Mouse (Mus musculus) frontal cortex, postnatal 36 days (tissue): ENCODE data around the gene Gm37240.

ENCODE experiments used
- DNase-seq, 2 experiments: peaks; one replicate each; pipeline ENCODE4 v3.0.0; 2022; ENCODE audit warnings: low spot score in 2 of 2

The Gm37240 gene

DNA sequence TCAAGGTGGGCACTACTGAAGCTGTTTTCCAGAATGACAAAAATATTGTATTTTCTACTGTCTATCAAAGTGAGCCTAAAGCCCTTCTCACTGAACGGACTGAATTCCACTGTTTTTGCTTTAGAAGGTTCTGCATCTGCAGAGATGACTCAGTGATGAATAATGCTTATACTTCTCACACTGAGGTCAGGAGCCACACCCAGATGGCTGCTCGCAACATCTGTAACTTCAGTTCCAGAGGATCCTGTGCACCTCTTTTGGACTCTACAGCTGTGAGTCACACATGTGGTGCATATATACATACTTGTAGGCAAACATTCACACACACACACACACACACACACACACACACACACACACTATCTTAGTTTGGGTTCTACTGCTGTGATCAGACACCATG lies 602.8 kb downstream of the Gm37240 start:
- no peak for DNase-seq

DNA sequence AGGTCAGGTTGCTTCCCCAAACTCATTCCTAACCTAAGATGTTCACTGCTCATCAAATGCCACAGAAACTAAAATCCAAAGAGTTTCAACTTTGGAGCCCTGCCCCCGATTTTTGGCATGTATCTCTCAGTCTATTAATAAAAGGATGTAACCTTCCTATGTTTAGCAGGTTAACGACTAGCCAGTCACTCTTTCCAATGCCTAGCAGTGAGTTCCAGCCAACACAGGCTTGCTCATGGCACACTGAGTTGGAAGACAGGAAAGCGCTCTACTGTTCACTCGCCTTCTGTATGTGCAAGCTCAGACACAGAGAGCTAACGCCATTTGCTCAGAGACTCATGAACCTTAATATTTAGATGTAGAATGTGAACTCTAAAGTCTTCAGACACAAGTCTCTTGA lies 604.5 kb downstream of the Gm37240 start:
- no peak for DNase-seq

DNA sequence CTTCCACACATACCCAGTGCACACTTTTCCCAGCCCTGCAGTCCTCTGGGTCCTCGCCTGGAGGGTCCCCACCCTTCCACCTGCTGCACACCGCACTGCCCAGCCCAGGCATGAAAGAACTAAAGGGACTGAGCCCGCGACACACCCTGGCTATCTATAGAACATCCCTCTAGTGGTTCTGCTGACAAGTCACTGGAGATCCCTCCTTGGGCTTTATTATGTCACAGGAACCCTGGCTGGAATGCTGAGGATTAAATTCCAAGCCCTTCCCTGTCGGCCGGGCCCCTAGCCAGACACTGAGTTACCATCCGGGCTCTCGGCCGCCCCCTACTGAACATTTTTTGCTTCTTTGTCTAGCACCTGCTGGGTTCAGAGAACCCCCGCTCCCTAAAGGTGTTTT lies 612.2 kb downstream of the Gm37240 start:
- DNase-seq, result no peak

DNA sequence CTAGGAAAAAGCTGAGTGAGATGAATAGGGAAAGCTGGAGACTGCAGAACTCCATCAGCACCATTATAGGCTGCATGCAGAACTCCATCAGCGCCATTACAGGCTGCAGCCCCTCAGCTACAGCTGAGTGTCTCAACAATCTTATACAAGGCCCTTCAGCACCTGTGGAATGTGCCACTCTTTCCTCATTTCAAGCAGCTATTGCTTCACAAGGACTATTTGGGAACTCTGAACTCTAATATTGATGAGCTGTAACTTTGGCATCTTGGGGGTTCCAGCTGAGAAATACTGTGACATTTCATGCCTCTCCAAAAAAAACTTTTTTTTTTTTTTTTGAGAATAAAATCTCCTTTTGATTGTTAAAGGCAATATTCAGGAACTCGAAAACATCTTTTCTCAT lies 615.8 kb downstream of the Gm37240 start:
- no peak for DNase-seq

DNA sequence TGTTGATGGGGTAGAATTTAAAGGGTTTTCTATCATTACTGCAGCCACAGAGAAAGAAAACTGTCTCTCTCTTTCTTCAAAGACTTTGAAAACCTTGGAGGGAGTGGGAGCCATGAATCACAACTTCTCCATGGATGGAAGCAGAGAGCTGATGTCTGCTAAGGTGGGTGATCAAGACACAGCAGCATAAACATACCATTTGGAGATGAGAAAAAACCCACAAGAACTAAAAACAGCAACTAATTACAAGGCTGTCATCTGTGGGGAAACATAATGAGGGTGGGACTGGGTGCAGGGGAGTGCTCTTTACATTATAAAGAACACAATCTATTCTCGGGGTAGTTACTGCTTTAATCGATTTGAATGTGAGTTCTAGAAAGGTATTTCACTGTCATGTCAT lies 622.4 kb downstream of the Gm37240 start:
- DNase-seq, result peak in 1 of 2 experiments; percentile 44

DNA sequence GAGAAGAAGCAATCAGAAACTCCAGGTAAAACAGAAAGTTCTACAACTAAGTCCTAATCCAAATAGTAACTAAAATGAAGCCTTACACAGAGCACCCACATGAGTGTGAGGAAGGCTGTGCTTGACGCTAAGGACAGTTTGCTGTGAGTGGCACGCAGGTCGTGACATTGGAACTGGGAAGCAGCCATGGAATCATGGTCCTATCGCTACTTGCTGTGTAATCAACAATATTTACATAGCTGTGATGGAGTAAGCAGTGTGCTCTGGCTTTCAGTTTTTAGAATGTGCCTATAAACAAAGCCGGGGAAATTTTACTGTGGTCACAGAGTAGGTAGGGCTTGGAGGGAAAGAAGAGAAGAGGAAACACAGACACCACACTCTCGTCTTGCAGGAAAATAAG lies 622.8 kb downstream of the Gm37240 start:
- DNase-seq, result no peak

DNA sequence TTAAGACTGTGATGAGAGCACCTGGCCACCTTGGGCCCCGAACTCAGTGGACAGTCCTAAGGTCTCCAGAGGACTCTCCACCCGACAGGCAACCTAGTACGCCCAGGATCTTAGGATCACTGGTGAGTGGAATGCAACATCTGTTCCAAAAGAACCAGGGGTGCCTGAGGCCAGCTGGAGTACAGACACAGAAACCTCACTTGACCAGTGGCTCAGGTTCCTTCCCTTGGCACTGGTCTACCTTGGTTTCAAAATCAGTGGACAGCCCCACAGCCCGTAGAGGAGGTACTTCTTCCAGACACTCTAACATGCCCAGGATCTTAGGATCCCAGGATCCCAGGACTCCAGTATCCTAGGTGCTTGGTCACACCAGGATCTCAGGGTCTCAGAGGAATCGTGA lies 632.8 kb downstream of the Gm37240 start:
- no peak for DNase-seq

DNA sequence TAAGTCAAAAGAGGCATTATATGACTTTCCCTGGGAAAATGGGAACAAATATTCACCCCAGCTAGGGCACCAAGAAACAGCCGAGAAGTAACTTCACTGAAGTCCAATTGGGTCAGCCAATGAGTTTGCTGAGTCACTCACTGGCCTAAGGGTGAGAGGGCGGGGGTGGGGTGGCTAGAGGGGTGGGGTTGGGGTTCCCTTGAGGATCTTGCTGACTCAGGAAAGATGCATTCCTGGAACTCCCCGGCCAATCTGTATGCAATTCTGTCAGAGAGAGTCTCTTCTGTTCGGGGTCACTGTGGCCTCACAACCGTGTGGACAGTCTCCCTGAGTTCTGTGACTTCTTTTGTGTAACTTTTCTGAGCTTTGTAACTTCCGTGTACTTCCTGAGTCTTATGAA lies 635.7 kb downstream of the Gm37240 start:
- no peak for DNase-seq

DNA sequence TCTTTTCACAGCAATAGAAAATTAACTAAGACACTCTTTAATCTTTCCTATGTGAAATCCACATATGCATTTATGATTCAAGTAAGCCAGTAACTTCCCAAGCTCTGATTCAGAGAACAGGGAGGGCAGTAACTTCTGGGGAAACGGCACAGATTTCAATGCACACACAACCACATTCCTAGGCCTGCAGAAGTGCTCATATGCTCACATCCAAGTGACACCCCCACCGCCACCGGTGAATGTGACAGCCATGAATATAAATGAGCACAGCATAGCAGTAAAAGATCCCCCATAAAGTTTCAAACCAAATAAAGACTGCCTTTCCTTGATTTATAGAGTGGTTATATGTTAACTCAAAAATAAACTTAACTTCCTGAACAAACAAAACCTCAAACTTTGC lies 641.2 kb downstream of the Gm37240 start:
- peak in 1 of 2 experiments; percentile 28 for DNase-seq

DNA sequence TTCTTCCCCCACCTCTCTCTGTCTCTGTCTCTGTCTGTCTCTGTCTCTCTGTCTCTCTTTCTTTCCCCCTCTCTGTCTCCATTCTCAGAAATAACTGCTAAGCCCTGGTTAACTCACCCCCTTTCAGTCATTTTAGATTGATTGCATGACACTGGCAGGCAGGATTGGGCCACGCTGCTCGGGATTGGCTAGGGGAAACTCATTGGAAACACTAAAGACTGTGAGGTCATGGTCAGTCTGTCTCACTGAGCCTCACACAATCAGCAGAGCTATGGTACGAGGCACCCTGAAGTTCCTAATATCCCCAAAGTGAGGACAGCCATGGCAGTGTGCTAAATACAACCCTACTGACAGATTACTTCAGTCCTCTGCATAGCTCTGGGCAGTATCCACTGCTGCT lies 650.8 kb downstream of the Gm37240 start:
- DNase-seq, result no peak

DNA sequence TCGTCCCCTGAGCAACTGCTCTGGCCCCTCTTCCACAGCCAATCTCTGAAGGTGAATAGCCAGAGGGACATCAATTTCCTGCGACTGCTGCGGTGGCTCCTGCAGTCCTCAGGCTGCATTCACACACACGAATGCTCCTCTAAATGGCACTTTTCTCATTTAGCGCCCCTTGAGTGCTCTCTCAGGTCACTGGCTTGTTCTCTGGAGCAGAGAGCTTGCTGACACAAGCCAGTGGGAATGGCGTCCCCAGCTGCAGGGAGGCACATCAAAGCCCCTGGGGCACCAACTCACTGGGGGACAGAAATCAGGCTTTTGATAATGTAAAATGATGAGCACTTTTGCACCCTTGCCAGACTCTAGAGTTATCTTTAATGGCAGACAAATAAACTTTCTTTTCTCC lies 654.5 kb downstream of the Gm37240 start:
- DNase-seq, result no peak

DNA sequence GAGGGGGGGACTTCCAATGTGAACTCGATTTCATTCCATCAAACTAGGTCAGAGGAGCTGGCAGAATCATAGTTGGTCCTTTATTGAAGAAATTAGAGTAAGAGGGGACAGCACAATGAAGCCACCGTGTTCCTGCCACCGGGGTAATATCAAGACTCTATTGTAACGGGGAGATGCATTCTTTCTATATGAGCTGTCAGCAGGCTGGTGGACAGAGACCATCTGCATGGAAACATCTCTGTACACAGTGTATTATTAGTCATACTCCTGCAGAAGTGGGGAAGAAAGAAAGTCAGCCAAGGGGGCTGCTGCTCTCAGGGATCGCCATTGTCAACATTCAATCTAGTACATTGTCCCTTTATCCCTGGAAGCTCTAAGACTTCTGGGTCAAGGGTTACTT lies 665.3 kb downstream of the Gm37240 start:
- no peak for DNase-seq

DNA sequence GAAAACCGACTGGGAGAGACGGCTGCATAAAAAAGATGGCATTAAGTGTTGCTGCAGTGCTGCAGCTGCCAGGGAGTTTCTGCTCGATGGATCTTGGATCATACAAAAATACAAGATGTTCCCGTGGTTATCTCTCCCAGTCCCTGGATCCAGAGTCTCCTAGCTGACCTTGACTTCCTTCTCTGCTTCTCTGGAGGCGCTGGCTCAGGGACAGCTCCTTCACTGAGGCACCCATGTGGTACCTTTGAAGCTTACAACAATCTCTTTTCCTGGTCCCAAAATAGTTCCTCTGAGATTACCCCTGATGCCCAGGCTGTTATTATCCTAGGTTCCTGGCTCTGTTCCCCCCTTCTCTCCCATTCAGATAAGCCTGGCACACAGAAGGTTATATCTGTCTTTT lies 672.4 kb downstream of the Gm37240 start:
- no peak for DNase-seq

DNA sequence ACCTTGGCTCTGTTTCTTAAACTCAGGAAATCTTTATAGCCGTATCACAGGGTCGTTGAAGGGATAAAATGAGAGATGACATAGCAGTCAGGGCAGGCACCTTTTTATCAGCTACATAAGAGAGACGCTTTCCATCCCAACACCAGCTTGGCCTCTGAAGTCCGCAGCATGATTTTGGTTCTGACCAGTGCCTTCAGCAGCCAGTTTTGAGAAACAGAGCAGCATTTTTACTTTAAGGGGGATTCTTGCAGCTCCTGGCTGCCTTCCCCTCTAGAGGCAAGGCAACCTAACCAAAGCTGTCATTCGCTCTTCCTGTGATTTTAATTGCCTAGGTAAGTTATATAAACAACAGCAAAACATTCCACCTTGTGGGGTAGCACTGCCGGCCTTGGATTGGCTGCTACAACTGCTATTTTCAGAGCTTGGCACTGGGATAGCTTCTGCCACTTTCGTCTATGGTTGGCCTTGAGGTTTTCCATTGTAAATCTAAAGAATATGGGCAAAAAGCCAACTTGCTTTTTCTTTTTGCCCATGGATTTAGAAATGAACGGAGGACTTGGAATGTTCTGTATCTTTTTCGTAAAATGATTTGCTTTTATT lies 674.5 kb downstream of the Gm37240 start:
- no peak for DNase-seq

DNA sequence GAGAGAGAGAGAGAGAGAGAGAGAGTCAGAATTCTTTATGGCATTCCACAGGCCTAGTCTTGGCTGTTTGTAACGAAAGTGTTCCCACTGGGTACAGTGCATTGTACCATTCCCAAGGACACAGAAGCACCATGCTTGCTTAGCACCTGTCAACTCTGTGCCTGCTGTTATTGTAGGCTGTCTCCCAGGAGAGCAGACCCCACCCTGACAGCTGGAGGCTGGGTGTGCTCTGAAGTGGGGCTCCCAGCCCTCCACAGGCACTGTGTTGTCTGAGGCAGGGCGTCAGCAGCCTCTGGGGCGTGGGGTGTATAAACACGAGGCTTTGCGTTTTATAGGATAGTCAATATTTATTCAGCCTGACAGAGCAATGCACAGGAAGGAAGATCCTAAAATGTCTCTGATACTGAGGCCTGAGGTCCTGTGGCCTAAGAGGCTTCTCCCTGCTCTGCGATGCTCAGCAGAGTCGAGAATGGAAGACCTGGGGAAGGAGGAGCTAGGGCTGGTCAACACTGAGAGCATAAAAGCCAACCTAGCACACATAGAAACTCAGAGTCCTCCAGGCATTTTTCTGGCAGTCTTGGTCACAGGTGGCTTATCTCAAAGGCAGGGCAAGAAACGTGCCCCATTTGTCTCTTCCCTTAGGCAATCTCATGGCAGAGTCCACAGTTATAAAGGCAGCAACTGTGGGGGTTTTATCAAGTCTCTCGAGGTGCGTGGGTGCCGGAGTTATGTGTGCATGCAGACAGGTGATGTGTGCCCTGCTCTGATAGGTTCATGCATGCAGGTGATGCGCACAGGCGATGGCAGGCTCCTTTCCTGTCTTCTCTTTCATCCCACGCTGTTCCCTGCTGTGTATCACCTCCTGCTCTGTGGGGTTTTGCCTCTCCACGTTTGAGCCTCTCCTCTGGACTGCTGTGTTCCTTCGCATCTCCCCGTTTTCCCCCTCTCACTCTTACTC lies 677.2 kb downstream of the Gm37240 start:
- no peak for DNase-seq

DNA sequence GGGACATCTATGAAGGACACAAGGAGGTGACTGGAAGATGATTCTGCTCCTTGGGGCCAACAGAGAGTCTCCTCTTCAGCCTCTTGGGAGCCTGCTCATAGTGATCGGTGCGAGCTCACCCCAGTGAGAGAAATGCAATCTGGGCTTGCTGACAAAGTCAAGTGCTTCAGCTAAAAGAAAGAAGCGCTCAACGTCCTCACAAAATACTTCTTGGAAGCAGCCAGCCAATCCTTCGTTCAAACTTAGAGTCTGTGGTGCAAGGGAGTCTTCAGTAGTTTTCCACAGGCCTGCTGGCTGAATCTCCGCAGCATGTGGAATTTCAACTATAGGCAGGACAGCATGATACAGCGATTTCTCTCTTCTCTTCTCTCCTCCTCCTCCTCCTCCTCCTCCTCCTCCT lies 680.8 kb downstream of the Gm37240 start:
- peak in 1 of 2 experiments; percentile 41 for DNase-seq

DNA sequence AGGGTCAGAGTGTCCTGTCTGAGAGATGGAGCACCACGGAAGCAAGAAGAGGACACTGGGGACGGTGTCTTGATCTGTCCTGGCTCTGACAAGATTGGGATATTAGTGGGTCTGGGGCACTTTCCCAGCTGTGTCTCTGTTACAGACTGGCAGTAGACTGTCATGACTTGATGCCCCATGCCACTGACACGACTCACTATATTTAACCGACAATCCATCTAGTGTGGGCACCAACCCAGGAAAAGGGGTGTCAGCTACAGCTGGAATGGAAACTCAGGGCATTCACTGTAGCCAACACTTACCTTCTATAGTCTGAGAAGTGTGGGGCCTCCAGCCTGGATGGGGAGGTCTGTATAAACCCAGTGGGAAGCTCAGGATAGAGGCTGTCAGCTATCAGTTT lies 681.4 kb downstream of the Gm37240 start:
- DNase-seq, result no peak

DNA sequence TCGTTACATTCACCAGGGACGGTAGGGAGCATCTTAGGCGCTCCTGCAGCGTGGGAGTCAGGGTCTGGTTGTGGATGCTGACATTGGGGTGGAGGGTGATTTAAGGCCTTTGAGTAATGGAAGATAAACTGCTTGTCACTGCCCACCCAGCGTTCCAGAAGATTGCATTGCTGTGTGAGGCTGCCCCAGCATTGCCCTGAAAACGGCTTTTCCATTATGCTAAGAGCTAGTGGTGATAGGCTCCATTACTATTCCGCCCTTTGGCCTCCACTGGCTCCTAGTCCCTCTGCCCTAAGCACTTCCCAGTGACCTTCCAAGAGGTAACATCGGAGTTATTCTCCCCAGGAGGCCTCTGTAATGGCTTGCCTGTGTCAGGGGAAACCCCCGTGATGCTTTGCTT lies 683.7 kb downstream of the Gm37240 start:
- no peak for DNase-seq

DNA sequence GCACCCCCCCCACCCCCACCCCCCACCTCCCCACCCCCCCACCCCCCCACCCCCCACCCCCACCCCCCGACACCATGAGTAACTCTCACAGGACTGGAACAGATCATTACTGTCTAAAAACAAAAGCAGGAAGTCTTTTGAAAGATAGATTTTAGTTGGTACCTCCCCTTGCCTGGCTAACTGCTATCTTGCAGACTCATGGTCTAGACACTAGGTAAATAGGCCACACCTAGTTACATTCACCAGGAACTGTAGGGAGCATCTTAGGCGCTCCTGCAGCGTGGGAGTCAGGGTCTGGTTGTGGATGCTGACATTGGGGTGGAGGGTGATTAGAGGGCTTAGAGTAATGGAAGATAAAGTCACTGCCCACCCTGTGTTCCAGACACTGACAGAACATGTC lies 684.6 kb downstream of the Gm37240 start:
- no peak for DNase-seq

DNA sequence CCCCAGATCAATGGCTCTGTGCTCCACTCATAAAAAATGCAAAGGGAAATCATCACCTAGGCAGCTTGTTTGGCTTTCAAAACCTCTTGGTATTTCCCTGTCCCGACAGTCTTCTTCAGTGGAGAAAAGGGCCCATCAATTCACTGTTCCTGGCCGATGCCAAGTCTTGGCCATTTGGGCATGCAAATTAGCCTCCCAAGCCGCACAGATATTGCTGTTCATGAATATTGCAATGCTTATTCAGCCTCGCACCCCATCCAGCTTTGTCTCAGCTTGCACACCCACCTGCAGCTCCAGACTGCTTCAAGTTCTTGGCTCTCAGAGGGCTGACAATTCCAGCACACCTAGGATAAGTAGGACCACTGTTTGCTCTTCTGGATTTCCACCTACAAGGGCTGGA lies 685.5 kb downstream of the Gm37240 start:
- peak in 1 of 2 experiments; percentile 51 for DNase-seq

DNA sequence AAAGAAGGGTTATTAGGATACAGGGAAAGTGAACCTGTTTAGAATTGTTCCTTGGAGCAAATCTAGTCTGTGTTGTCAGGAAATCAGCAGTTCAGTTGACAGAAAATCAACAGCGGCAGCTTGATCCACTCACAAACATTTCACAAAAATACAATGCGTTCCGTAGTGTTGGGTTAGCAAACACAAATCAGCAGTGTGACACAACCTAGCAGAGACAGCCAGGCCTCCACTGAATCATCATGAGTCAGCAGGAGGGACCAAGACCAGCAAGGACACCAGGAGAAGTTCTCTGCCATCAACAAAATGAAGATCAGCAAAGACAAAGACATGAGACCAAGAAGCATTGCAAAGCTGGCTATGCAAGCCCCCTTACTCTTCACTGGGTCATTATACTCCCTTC lies 688.8 kb downstream of the Gm37240 start:
- no peak for DNase-seq

DNA sequence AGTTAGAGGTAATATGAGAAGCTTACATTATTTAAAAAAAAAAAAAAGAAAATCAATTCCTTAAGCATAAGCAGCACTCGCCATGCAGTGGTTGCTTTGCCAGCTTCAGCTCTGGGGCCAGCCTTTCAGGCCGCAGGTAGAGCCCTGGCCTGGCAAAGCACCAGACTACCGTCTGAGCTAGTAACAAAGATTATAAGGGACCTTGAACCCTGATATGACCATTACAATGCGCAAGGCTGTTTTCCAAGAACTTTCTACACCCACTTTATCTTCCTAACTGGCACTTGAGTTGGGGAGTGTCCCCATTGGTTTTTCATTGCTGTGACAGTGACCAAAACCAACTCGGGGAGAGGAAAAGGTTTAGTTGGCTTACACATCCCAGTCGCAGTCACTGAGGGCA lies 690.2 kb downstream of the Gm37240 start:
- DNase-seq, result no peak

DNA sequence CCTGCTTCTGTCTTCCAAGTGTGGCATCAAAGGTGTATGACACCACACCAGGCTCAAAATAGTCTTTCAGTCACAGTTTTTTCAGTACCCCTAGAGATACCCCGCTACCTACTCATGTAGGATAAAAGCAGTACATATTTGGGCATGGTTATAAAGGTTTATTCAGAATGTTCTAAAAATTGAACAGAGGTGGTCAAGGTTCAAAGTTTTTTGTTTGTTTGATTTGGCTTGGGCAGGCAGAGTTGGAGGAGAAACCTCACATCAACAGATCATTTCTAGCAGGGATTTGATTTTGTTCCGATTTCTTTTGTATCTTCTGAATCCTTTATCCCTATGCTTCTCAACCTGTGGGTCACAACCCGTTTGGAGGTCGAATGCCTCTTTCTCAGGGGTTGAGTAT lies 690.7 kb downstream of the Gm37240 start:
- DNase-seq, result no peak
